Mouse (Mus musculus) intestine, embryonic 14.5 days (tissue): ENCODE results near the gene Ovol1. TPM values are rescaled to one million over a fixed set of nuclear protein-coding genes. Genes with fewer than 3 reads are reported as not detected.

Experiments
- ATAC-seq: fragments of 200-750 bp; cut with Nextera tagmentation; replicated peaks from 2 replicates; pipeline ENCODE4 v1.8.0; 2017; ENCODE audit warnings: low read depth, moderate number of reproducible peaks, moderate TSS enrichment, moderate library complexity; ENCODE audit not compliant: low FRiP score, low TSS enrichment
- DNase-seq: peaks from one replicate; pipeline ENCODE4 v3.0.0-alpha.2; 2018; ENCODE audit warnings: low spot score
- H3K27ac ChIP-seq: fragments of 300-500 bp; sonication (generic); 2 replicates; pipeline ENCODE4 v1.5.1; 2014; ENCODE audit warnings: low read depth, mild to moderate bottlenecking, control low read depth
- H3K27me3 ChIP-seq: fragments of 300-500 bp; sonication (generic); replicated peaks from 2 replicates; pipeline ENCODE4 v1.6.1; 2014; ENCODE audit warnings: low read length, control low read depth; ENCODE audit not compliant: control insufficient read depth, insufficient read depth
- H3K36me3 ChIP-seq: fragments of 300-500 bp; sonication (generic); 2 replicates; pipeline ENCODE4 v1.6.1; 2014; ENCODE audit warnings: low read length, control low read depth; ENCODE audit not compliant: control insufficient read depth, insufficient read depth
- H3K4me1 ChIP-seq: fragments of 300-500 bp; sonication (generic); replicated peaks from 2 replicates; pipeline ENCODE4 v1.6.1; 2014; ENCODE audit warnings: low read length, control low read depth, mixed read lengths; ENCODE audit not compliant: control insufficient read depth, insufficient read depth
- H3K4me2 ChIP-seq: fragments of 300-500 bp; sonication (generic); 2 replicates; pipeline ENCODE4 v1.6.1; 2014; ENCODE audit warnings: low read length
- H3K4me3 ChIP-seq: fragments of 300-500 bp; sonication (generic); 2 replicates; pipeline ENCODE4 v1.5.1; 2014; ENCODE audit warnings: low read depth, low read length, control low read depth, mixed read lengths
- H3K9ac ChIP-seq: fragments of 300-500 bp; sonication (generic); 2 replicates; pipeline ENCODE4 v1.6.1; 2014; ENCODE audit warnings: mild to moderate bottlenecking, low read length
- H3K9me3 ChIP-seq: fragments of 300-500 bp; sonication (generic); 2 replicates; pipeline ENCODE4 v1.6.1; 2016; ENCODE audit warnings: low read length, control low read depth; ENCODE audit not compliant: control insufficient read depth
- WGBS: fragments of 180-500 bp; shearing (Covaris S2); extraction: QIAGEN DNeasy Blood & Tissue Kit; methylation state at CpG from one replicate; pipeline ENCODE4 v1.1.7; 2014; 5-methylcytosine and 5-hydroxymethylcytosine counted together
- polyA plus RNA-seq: library from polyadenylated mRNA; unstranded; fragments of >200 nt; fragmentation: Nextera tagmentation; extraction: Ambion mirVana; gene quantifications from 2 replicates; pipeline ENCODE4 v1.2.1, GENCODE M21; 2014

Ovol1 gene
- polyA plus RNA-seq, 1 experiment from 2014 or later, result 18.6 TPM

DNA sequence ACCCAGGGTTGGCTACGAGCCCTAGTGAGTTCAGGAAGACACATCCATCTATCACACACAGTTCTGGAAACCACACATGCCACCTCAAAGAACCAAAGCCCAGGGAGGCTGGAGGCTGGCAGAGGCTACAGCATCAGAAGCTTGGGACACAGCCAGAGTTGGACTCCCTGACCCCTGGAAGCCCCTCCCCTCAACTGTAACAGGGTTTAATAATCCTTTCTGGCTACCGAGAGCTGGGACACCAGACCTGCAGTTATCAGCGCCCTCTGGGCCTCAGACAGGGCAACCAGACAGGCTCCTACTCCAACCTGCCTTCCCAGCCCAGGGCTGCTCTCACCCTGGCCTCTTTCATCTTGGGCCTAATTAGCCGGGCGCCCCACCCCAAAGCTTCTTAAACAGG is 5.9 kb upstream of the Ovol1 start:
- 55% methylated on average over 5 of the region's 5 CpGs for WGBS
- Histone ChIP-seq H3K27me3 (peaks cover 26% of the 10 kb centered on the region), H3K4me1 (peaks cover 14% of the 10 kb centered on the region), H3K27ac (no peak overlapping the region), H3K9ac (no peak overlapping the region), H3K4me2 (no peak overlapping the region), H3K4me3 (no peak overlapping the region), H3K36me3 (0 out of 2 replicates have a peak, but pooled peaks cover 5% of the 10 kb centered on the region), H3K9me3 (no peaks in the 10 kb centered on the region)
- DNase-seq (no peak), ATAC-seq (no peak)

GRCm38 (mm10) chr19:5562776-5563175 is 2.3 kb upstream of the Ovol1 start:
- H3K4me1 ChIP-seq, result peaks cover 15% of the 10 kb centered on the region
- no peaks in the 10 kb centered on the region for H3K9me3 ChIP-seq
- ATAC-seq, result no peak
- H3K4me3 ChIP-seq, result no peak overlapping the region
- H3K4me2 ChIP-seq, result no peak overlapping the region
- H3K9ac ChIP-seq, result no peak overlapping the region
- peaks cover 61% of the 10 kb centered on the region for H3K27me3 ChIP-seq
- WGBS, result 89% methylated on average over 10 of the region's 10 CpGs
- no peak overlapping the region for H3K27ac ChIP-seq
- no peak for DNase-seq
- no peaks in the 10 kb centered on the region for H3K36me3 ChIP-seq

DNA sequence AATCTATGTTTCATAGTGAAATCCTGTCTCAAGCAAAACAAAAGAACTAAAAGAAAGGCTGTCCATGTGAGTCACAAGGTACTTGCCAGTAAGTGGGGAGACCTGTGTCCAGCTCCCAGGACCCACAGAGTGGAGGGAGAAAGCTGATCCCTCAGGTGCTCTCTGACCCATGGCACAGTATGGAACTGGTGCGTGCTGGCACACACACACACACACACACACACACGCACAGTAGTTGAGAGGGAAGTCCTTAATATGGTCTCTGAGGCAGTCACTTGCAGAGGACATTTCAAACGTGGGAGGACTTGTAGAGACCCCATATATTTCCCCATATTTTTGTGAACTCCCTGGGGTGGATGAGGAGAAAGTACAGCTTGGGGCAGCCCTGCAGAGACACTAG is 1.4 kb upstream of the Ovol1 start:
- H3K9me3 ChIP-seq, result no peaks in the 10 kb centered on the region
- ATAC-seq (no peak), DNase-seq (no peak)
- H3K4me3 ChIP-seq, result no peak overlapping the region
- no peaks in the 10 kb centered on the region for H3K36me3 ChIP-seq
- peak overlapping the region; percentile 55; the same call in 1 of the 2 replicates for H3K4me2 ChIP-seq
- no peak overlapping the region for H3K9ac ChIP-seq
- H3K4me1 ChIP-seq, result peaks cover 12% of the 10 kb centered on the region
- no peak overlapping the region for H3K27ac ChIP-seq
- WGBS, result 50% methylated on average over 3 of the region's 3 CpGs
- H3K27me3 ChIP-seq, result peaks cover 70% of the 10 kb centered on the region

DNA sequence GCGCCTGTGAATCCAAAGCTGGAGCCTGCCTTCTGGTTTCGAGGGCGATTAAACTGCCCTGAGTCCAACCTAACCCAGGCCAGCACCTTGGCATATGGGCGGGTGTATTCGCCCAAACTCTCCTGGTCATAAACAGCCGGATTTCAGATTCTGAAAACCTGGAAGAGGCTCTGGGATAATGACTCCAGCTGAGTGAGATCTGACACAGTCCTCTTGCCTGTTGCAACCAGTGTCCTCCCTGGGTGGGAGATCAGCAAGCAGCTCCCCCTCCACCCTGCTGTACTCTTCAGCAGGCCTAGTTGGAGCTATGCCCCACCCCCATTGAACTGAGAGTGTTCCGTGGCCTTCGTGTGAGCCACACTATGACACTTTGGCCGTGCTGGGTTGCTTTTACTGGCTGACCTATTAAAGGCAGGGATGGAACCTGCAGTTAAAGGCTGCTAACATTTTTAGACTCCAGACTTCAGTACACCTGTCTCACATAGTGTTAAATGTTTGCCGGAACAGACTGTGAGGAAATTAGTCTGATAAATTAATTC is 875 bp upstream of the Ovol1 start:
- DNase-seq, result peak; percentile 71

GRCm38 (mm10) chr19:5559631-5560456 is 602 bp downstream of the Ovol1 start:
- H3K9me3 ChIP-seq, result no peaks in the 10 kb centered on the region
- H3K9ac ChIP-seq, result peak overlapping the region; percentile 50
- peak overlapping the region; percentile 55 for H3K4me2 ChIP-seq
- H3K4me1 ChIP-seq, result peaks cover 10% of the 10 kb centered on the region
- peak; percentile 76 for DNase-seq
- peaks cover 73% of the 10 kb centered on the region for H3K27me3 ChIP-seq
- H3K4me3 ChIP-seq, result peak overlapping the region; percentile 44
- peak overlapping the region; percentile 71 for H3K27ac ChIP-seq
- no peak for ATAC-seq
- no peaks in the 10 kb centered on the region for H3K36me3 ChIP-seq
- under 1% methylated on average over 69 of the region's 69 CpGs for whole genome bisulfite sequencing

More for the DNA sequence above, 875 bp upstream of the Ovol1 start:
- Histone ChIP-seq H3K9me3 (no peaks in the 10 kb centered on the region), H3K36me3 (no peaks in the 10 kb centered on the region), H3K4me3 (peak overlapping the region; percentile 44), H3K27ac (peak overlapping the region; percentile 75), H3K4me2 (peak overlapping the region; percentile 55), H3K4me1 (peaks cover 10% of the 10 kb centered on the region), H3K9ac (no peak overlapping the region; the same call in 1 of the 2 replicates), H3K27me3 (peaks cover 73% of the 10 kb centered on the region)
- ATAC-seq, result no peak
- 17% methylated on average over 10 of the region's 10 CpGs for WGBS

GRCm38 (mm10) chr19:5559229-5559628 is 1.2 kb downstream of the Ovol1 start:
- peak; percentile 60 for DNase-seq

DNA sequence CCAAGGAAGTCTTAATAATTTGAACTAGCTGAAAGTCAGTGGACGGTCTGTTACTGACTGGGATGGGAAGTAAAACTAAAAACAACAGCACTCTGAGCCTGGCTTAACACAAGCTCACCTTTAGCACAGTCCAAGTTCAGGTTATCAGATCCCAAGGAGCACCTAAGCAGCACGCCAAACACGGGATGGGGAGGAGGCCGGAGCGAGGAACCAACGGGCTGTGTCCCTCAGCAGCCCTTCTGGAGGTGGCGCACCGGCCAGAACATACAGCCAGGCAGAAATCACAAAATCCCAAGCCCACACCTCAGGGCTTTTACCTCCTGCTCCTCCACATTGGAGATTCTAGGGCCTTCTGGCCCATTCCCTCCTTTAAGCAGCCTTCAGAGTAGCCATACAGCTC is 1.7 kb downstream of the Ovol1 start:
- Histone ChIP-seq H3K4me2 (peak overlapping the region; percentile 55), H3K27ac (no peak overlapping the region), H3K4me1 (peaks cover 13% of the 10 kb centered on the region), H3K27me3 (peaks cover 71% of the 10 kb centered on the region), H3K4me3 (peak overlapping the region; percentile 44), H3K36me3 (no peaks in the 10 kb centered on the region), H3K9ac (peak overlapping the region; percentile 22; the same call in 1 of the 2 replicates), H3K9me3 (no peaks in the 10 kb centered on the region)
- 50% methylated on average over 8 of the region's 8 CpGs for WGBS
- ATAC-seq (no peak), DNase-seq (no peak)

More at GRCm38 (mm10) chr19:5559229-5559628, 1.2 kb downstream of the Ovol1 start:
- Histone ChIP-seq H3K27ac (peak overlapping the region; percentile 71; the same call in 1 of the 2 replicates), H3K4me2 (peak overlapping the region; percentile 55), H3K9ac (no peak overlapping the region), H3K9me3 (no peaks in the 10 kb centered on the region), H3K4me3 (peak overlapping the region; percentile 44), H3K27me3 (peaks cover 73% of the 10 kb centered on the region), H3K4me1 (peaks cover 10% of the 10 kb centered on the region), H3K36me3 (no peaks in the 10 kb centered on the region)
- WGBS, result 15% methylated on average over 8 of the region's 8 CpGs
- no peak for ATAC-seq

DNA sequence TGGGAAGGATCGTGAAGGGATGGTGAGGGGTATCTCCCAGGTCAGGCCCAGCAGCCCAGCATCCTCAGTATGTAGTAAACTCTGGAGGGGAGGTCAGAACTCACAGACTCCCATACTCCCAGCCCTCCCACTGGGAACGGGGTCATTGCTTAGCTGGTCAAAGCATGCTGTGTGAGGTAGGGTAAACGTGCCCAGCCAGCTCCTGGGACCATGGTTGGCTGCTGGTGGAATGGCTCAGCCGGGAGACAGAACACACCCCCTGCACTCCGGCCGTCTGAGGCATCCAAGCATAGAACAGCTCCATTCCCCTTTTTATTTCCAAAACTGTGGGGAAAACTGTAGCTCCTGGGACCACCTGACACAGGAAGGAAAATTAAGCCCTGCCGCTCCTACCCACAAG is 2.3 kb downstream of the Ovol1 start:
- WGBS, result 36% methylated on average over 7 of the region's 7 CpGs
- H3K9me3 ChIP-seq, result no peaks in the 10 kb centered on the region
- peak overlapping the region; percentile 44; the same call in 1 of the 2 replicates for H3K4me3 ChIP-seq
- peaks cover 65% of the 10 kb centered on the region for H3K27me3 ChIP-seq
- DNase-seq (no peak), ATAC-seq (no peak)
- no peaks in the 10 kb centered on the region for H3K36me3 ChIP-seq
- H3K9ac ChIP-seq, result no peak overlapping the region
- H3K4me2 ChIP-seq, result peak overlapping the region; percentile 55
- peaks cover 13% of the 10 kb centered on the region for H3K4me1 ChIP-seq
- H3K27ac ChIP-seq, result no peak overlapping the region
